Mouse (Mus musculus): ENCODE results near the gene C3.

C3 gene

DNA sequence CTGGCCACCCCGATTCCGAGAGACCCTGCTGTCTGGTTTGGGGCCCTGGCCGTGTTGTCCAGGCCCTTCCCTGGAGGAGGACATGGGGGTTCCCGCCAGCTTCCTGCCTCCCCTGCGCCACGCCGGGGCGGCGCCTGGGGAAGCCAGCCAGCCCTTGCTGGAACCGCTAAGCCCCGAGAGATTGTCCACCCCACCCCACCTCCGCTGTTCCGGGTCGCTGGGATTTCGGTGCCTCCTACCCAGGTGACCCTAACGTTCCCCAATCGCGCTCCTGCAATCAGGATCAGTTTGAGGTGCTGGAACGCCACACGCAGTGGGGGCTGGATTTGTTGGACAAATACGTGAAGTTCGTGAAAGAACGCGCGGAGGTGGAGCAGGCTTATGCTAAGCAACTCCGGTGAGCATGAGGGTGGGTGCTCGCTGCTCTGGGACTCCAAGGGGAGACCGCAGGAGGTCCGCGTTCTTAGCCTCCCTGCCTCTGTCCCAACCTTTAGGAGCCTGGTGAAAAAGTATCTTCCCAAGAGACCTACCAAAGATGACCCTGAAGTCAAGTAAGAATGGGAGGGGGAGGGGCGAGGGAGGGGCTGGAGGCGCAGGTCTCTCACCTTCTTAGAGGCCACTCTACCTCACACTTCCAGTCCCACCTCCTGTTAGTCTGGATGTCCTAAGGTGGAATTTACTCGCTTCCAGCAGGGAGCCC lies 22.7 kb upstream of the C3 start:
- in situ Hi-C loops (cut with MboI; ENCODE audit: unreplicated experiment in 2 of 2) = no loop called here

DNA sequence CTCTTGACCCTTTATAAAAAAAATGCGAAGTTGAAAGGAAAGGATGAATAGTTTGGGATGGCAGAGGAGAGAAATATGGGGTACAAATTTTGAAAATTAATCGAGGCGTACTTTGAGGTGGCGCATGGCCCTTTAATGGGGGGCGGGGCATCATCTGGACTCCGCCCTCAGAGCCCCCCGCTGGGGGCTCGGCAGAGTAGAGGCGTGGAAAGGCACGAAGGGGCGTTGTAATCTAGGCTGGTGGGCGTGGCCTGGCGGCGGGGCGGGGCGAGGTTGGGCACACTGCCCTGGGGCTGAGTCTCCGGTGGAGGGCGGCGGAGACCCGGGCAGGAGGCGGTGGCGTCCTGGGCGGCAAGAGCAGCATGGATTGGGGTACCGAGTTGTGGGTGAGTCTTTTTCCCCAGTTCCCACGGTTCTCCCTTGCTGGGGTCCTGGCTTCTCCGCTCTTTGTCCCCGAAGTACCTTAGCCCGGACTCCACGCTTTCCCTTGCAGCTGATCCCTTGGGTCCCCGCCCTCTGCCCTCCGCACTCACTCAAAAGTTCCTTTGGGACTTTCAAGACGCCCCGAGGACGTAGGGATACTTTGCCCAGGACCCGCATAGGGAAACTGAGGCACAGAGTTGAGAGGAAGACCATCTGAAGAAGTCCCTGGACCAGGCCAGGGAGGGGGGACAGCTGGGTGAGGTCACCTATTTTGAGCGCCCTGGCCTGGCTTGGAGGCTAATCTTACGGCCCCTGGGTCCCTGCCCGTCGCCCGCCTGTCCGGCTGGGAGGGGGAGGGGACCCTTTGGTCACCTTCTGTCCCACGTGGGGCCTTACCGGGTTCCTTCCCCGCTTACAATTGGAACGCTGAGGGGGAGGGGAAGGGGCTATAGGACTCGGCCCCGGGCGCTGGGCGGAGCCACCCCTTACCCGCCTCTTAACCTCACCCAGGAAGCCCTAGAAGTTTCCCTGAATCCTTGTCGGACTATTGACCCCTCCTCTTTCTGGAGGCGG lies 21.5 kb upstream of the C3 start, which contains the start of gene Trip10:
Trip10 (plus strand) TSS at position 270 of the 996 bp plus-strand sequence.
- in situ Hi-C loops (cut with MboI; ENCODE audit: unreplicated experiment in 2 of 2) = loop anchor here (5.0 to 10.0 kb wide), 4 partner anchors 33 to 255 kb away; partner anchors contain the start of genes Alkbh7 (in 2 of the 2) and Clpp (in 1 of the 2)

DNA sequence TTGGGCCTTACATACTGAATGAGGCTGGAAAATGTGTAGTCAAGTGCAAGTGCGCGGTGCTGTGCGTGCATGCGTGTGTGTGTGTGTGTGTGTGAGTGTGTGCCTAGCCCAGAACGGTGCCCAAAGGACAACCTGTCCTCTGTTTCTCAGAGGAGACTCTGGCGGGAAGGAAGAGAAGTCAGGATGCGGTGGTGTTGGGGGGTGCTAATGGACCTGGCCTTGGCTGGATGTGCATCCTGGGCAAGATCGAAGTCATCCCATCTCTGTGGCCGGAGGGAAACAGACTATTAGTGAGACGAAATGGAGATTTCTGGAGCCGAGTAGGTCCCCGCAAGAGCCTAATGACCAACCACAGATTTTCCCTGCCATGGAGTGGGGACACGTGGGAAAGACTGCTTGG lies 20.8 kb upstream of the C3 start:
- in situ Hi-C loops (cut with MboI; ENCODE audit: unreplicated experiment in 2 of 2) = loop anchor here (5.0 to 10.0 kb wide), 4 partner anchors 34 to 254 kb away; partner anchors contain the start of genes Alkbh7 (in 2 of the 2) and Clpp (in 1 of the 2)

DNA sequence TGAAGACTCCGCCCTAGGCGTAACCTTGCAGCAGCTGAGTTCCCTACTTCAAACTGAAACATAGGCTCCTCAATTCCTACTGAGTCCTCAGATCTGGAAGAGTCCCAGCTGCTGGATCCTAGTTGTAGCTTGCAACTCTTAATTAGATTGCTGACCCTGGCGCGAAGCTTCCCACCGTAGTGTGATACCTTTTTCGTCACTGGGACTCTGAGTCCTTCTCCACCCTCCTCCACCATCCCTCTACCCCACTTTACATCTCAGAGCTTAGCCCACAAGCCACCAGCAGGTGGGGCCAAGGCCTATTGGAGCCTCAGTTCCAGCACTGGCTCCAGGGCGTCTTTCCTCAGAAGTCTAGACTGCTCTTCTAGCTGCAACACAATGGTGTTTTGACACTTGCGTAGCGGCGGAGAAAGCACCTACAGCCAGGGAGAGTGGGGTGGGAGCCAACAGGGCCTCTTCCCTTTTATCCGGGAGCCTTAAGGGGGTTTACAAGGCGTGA lies 20.3 kb upstream of the C3 start, which contains the start of gene Gpr108:
Gpr108 (minus strand) TSS at position 246 of the 499 bp plus-strand sequence.
- in situ Hi-C loops (cut with MboI; ENCODE audit: unreplicated experiment in 2 of 2) = loop anchor here (5.0 to 10.0 kb wide), 4 partner anchors 34 to 253 kb away; partner anchors contain the start of genes Alkbh7 (in 2 of the 2) and Clpp (in 1 of the 2)

DNA sequence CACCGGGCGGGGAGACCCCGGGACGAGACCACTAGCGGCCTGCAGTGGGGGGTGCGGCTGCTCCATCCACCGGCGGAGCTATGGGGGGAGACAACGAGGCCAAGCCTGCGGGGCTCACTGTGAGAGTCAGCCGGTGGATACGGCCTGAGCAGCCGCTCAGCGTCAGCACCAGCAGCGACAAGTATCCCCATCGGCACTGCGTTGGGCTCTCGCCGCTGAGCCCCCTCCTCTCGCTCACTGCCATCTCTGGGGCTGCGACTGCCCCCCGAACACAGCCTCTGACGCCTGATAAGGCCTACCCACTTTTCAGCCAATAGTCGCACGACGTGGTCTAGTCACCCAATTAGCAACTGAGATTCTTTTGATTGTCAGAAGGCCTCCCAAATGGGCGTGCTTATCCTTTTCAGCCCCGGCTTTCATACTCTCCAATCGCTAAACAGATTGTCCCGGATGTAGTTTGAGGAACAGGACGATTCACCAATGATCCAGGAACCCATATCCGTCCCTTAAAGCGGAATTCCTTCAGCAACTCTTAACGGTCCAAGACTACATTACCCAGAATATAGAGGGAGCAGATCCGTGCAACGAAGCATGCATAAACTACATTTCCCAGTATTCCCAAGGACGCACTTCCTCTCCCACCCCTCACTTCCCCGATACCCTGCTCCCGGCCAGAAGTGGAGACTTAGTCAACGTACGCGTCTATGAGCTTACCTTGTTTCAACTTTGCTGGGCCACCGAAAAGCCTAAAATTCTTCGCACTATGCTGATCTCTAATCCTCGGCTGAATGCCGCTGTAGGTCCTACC lies 19.7 kb upstream of the C3 start:
- in situ Hi-C loops (cut with MboI; ENCODE audit: unreplicated experiment in 2 of 2) = loop anchor here (5.0 to 10.0 kb wide), 4 partner anchors 35 to 253 kb away; partner anchors contain the start of genes Alkbh7 (in 2 of the 2) and Clpp (in 1 of the 2)

DNA sequence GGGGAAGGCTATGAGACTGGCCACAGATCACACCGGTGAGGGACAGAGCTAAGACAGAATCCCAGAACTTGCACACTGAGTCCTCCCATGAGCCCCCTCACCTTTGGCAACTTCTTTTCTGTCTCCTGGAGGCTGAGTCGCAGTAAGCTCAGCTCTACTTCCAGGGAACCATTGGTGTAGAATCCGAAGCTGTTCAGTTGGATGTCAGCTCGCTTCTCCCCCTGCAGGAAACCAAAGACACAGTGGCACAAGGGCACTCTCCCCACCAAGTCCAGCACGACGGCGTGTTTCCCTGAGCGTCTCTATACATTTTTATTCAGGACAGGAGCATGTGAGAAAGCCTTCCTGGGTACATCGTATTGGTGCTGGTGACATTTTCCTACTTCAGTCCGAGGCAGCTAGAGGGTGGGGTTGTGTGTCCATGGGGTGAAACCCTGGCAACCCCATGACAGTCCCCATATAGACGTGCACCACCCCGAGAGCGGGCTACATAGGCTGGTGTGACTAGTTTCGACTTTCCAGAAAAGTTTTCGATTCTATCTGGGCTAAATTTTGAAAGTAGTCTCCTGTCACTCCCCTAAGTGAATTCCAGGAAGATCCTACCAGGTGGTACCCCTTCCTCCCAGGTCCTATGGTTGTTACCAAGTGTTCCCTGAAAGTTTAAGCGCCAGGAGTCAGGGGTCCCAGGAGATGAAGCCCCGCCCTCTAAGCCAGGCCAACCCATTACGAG lies 18.9 kb upstream of the C3 start:
- in situ Hi-C loops (cut with MboI; ENCODE audit: unreplicated experiment in 2 of 2) = loop anchor here (5.0 to 10.0 kb wide), 4 partner anchors 35 to 252 kb away; partner anchors contain the start of genes Alkbh7 (in 2 of the 2) and Clpp (in 1 of the 2)

DNA sequence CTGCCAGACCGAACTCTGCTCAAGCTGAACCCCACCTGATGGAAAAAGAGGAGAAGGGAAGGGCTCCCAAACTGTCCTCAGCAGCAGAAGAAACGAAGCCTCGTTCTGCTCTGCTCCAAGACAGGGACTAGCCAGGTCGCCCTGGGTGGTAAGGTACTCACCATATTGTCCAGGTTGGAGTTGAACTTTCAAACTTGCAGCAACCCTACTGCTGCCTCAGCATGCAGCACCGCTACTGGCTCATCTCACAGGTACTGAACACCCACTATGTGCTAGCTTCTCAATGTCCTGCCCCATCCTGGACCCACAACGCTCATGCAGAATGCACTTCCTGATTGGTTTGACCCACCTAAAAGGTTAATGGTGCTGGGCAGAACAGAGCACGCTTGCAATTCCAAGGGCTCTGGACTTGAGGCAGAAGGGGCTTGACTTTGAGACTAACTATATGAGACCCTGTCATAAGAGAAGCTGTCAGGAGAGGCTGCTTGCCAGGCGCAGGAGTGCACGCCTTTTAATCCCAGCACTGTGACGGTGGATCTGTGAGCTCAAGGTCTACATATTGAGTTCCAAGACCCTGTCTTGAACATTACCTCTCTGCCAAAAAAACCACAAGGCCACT lies 17.5 kb upstream of the C3 start:
- in situ Hi-C loops (cut with MboI; ENCODE audit: unreplicated experiment in 2 of 2) = loop anchor here (5.0 to 10.0 kb wide), 4 partner anchors 37 to 251 kb away; partner anchors contain the start of genes Alkbh7 (in 2 of the 2) and Clpp (in 1 of the 2)

DNA sequence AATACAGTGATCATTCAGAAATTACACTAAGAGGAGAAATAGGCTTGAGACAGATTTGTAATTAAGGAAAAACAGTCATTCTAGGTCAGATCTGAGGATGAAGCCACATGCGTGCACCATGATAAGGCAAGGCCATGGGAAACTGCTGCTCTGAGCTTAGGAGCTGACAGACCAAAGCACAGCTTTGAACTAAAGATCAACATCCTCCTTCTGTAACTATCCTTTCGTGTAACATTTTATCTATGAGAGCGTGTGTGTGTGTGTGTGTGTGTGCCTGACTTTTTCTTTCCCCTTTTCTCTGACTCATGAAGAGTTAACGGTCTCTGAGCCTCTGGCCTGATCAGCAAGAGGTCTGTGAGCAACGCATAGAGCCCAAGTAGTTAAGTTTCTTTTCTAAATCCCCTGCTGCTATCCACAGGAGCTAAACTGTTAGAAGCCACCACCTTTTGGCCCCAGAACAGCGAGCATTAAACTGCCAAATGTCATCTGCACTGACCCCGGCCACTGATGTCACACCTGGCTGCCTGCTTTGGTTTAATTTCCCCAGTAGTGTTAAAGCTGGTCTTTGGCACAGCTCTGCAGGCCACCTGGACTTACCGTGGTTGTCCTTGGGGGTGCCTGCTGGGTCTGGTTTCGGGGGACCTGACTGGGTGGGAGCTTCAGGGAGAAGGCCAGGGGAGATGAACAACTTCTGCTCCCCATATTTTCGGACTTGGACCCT lies 15.9 kb upstream of the C3 start:
- in situ Hi-C loops (cut with MboI; ENCODE audit: unreplicated experiment in 2 of 2) = loop anchor here in 1 of 2 experiments (10.0 kb wide), 1 partner anchor 249 kb away; the partner anchor contains the start of genes Alkbh7 and Clpp

DNA sequence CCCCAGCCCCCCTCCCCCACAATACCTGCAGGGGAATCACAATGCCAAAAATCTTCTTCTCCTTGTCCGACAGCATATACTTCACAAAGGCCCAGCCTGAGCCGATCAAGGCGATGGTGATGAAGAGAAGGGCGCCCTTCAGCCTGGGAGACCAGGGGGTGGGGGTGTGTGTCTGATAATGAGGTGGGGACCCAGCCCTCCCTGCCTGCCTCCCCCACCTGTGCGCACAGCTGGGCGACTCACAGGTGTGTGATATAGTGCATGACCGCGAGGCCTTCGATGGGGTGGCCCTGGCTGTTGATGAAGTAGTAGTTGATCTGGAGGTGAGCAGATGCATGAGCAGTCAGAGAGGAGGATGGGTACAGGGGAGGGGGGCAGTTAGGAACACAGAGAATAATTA lies 9.2 kb upstream of the C3 start:
- in situ Hi-C loops (cut with MboI; ENCODE audit: unreplicated experiment in 2 of 2) = no loop called here

DNA sequence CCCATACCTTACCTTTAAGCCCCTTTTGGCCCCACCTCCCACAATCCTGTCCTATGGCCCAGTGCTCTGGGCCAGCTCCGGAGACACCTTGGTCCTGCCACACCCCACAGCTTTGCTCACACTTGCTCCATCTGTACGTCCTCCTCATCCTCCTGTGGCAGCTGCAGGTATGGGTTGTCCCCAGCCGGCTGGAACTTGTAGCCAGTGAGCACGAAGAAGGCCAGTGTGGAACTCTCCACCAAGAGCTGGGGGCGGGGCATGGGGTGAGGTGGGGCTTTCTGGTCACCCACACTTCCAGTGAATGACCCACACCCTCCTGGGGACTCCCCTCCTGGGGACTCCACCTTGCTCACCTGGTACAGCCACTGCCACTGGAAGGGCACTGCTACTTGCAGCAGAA lies 7.9 kb upstream of the C3 start:
- in situ Hi-C loops (cut with MboI; ENCODE audit: unreplicated experiment in 2 of 2) = no loop called here

DNA sequence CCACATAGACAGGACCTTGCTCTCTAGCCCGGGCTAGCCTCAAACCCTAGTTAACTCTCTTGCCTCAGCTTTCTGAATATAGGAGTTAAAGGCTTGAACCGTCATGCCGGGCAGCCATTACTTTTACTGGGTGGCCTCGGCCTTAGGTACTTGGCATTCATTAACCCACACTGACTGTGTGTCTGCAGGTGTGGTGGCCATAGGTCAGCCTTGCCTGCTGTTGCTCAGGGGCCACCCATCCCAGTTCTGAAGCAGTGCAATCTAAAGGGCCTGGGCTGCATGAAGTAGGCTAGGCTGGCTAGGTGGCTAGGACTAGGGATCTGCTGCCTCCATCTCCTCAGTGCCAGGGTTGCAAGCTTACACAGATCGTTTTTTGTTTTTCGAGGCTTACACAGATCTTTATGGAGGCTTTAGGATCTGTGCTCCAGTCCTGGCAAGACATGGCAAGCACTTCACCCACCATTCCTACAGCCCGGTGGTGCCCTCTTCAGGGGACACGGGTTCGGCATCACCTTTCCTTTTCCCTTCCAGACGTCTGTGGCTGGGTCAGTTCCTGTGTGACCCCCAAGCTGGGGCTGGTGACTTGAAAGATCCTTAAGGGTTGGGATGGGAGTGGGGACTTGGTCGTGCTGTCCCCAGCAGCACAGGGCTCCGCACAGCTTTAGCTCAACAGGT lies 6.5 kb upstream of the C3 start:
- in situ Hi-C loops (cut with MboI; ENCODE audit: unreplicated experiment in 2 of 2) = no loop called here

DNA sequence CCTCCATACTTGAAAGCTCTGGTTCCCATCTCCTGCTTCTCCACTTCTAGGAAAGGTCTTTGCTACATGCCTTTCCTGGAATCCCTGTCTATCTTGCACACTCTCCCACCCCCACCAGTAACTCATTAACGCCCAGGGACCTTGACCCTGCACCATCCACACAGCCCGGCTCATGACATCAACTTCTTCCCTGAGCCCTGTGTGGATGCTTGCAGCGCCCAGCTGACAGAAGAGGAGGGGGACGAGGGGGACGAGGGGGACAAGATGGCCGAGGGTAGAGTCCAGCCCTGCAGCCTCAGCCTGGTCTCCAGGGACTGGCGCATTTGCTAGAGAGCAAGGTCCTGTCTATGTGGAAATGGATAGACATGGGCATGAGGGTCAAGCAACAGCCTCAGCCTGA lies 5.1 kb upstream of the C3 start:
- in situ Hi-C loops (cut with MboI; ENCODE audit: unreplicated experiment in 2 of 2) = no loop called here

DNA sequence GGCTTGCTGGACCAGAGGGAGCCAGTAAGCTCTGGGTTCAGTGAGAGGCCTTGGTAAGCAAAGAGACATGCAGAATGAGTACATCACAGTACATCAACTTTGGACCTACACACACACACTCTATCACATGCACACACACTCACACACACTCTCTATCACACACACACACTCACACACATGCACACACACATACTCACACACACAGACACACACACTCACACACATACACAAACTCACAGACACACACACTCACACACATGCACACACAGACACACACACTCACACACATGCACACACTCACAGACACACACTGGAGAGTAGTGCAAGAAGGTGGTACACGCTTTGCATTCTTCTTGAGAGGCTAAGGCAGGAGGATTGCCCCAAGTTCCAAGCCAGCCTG lies 4.3 kb upstream of the C3 start:
- in situ Hi-C loops (cut with MboI; ENCODE audit: unreplicated experiment in 2 of 2) = no loop called here

DNA sequence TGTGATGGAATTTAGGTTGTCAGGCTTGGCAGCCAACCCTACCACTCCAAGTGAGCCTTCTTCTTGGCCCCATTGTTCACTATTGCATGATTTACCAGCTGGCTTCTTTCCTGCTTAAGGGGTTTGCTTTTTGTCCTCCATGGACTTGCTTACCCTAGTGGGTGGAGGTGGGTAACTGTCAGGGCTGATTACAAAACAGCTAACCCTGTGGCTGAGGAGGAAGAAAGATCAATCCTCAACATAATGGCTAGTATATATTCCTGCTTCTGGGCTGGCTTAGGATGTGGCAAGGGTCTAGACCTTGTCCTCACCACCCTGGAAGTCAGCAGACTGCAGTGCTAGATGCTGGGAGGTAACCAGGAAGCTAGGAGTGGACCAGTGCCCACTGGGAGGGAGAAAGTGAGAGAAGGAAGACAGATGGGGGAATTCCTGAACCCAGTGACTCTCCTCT lies 3.4 kb upstream of the C3 start:
- in situ Hi-C loops (cut with MboI; ENCODE audit: unreplicated experiment in 2 of 2) = no loop called here

DNA sequence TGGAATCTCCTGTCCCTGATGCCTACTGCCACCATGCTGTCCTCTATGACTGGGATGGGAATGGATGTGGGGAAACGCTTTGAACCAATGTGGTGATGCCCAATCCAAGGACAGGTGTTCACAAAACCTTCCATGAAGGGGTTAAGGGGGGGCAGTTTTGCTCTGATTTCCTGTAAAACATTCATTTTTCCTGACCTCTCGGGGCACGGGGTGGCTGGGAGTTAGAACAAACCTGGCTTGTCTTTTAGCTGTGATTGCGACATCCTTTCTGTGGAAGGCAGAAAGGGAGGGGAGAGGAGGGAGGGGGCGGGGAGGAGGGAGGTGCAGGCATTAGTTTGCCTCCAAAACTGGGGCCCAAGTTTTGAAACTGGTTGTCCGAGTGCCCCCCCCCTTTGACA lies 2.8 kb upstream of the C3 start:
- in situ Hi-C loops (cut with MboI; ENCODE audit: unreplicated experiment in 2 of 2) = no loop called here

DNA sequence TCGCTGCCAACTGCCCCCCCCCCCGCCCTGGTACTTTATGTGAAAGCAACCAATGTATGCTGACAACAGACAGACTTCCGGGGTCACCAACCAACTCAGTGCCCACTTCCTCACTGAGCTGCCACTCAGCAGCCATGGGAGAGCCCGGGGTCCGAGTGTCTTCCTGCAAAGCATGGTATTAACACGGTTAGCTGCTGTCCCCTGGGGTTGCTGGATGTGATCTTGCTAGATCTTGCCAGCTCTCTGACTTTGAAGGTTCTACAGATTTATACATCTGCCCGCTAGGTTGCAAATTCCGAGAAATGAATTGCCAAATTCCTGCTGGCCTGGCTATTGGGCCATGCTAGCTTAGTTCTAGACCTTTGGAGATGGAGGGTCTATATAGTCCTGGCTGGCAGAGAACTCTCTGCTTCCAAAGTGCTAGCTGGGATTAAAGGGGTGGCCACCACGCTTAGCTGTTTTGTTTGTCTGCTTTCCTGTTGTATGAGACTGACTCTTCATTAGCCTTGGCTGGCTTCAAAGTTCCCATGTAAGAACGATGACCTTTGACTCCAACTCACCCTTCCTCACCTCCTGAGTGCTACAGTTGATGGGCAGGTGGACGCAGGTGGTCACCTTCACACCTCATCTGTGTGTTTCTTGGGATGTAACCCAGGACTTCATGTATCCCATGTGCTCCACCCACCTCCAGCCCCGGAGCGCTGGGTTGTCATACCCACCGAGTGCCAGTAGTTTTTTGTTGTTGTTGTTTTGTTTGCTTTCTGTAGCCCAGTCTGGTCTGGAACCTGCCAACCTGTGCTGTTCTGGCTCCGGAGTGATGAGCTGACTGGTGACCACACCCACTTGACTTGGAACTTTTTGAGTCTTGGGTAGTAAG lies 2.2 kb upstream of the C3 start:
- in situ Hi-C loops (cut with MboI; ENCODE audit: unreplicated experiment in 2 of 2) = no loop called here
